ENCODE assay signal across 15 mouse cellular contexts in the genomic region with DNA sequence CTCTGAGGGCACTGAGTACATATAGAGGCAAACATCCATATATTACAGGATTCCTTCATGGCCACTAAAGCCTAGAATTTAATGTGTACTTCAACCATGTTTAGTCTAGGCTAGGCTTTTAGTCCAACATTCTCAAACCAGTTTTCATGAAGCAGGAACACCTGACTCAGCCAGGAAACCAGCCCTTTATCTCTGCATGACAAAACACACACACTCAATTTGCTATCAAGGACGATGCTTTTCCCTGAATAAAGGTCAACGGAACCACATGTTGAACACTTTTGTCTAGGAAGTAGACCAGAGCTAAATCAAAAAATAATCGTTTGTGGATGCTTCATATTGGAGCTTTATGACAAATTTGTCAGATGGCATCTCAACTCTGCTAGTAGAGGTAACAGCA.
"Had no signal": no experiment of that assay in that cellular context is flagged by ENCODE, and none has a peak within 500 bp of the region (broad histone marks: within the 10 kb centered on the region; RNA-seq: fewer than 3 reads in every experiment).

No protein-coding gene starts in this region.

- H3K4me1 ChIP-seq: lung, embryonic 15.5 days; midbrain, embryonic 15.5 days had no signal

- H3K36me3 ChIP-seq: lung, embryonic 15.5 days; midbrain, embryonic 13.5 days; midbrain, embryonic 15.5 days; neural tube, embryonic 12.5 days; stomach, embryonic 15.5 days had no signal

- H3K27ac ChIP-seq: lung, embryonic 15.5 days; macrophage; midbrain, embryonic 13.5 days; midbrain, embryonic 15.5 days; neural tube, embryonic 12.5 days; stomach, embryonic 15.5 days; stomach, postnatal 0 days had no signal

- DNase-seq: lung, adult 2 months; lung, postnatal 14 days; lung, postnatal 36 days; right cerebral cortex, postnatal 14 days; thymus, adult 2 months; thymus, postnatal 14 days; thymus, postnatal 36 days had no signal

- H3K4me3 ChIP-seq: lung, embryonic 15.5 days; megakaryocyte, embryonic 14.5 days; midbrain, embryonic 13.5 days; midbrain, embryonic 15.5 days; neural tube, embryonic 12.5 days; stomach, embryonic 15.5 days had no signal

- H3K9ac ChIP-seq: lung, embryonic 15.5 days; midbrain, embryonic 13.5 days; midbrain, embryonic 15.5 days; neural tube, embryonic 12.5 days; stomach, embryonic 15.5 days had no signal

- H3K27me3 ChIP-seq: megakaryocyte, embryonic 14.5 days; midbrain, embryonic 13.5 days; midbrain, embryonic 15.5 days; neural tube, embryonic 12.5 days; stomach, embryonic 15.5 days had no signal
